Mouse (Mus musculus): Measurements from ENCODE around the gene Cfap77. TPM values are rescaled to one million over a fixed set of nuclear protein-coding genes. Genes with fewer than 3 reads are reported as not detected.
A peak's percentile ranks its signal among the peaks of the same experiment; 100 is the strongest.

Gene Cfap77
- polyA plus RNA-seq, 1 experiment from 2014 or later: not detected

GRCm38 (mm10) chr2:29016599-29017587 lies 38.0 kb downstream of the Cfap77 start:
- H3K9ac ChIP-seq: peak overlapping the region; percentile 61
- H3K27ac ChIP-seq (replicated peaks): peak overlapping the region; percentile 86
- H3K9me3 ChIP-seq: no peaks in the 10 kb centered on the region
- 37% methylated on average over 27 of the region's 27 CpGs for WGBS
- H3K4me1 ChIP-seq (replicated peaks): peaks cover 36% of the 10 kb centered on the region
- H3K4me3 ChIP-seq: no peak overlapping the region
- peak; percentile 82 for ATAC-seq (ENCODE audit: low read depth)
- H3K36me3 ChIP-seq: no peaks in the 10 kb centered on the region
- peak overlapping the region; percentile 37 for H3K4me2 ChIP-seq
- H3K27me3 ChIP-seq: peaks cover 64% of the 10 kb centered on the region

- Histone ChIP-seq H3K4me1 (replicated peaks) (peaks cover 28% of the 10 kb centered on the region), H3K4me2 (no peak overlapping the region), H3K4me3 (no peak overlapping the region), H3K9me3 (no peaks in the 10 kb centered on the region), H3K9ac (no peak overlapping the region), H3K36me3 (no peaks in the 10 kb centered on the region), H3K27ac (replicated peaks) (peak overlapping the region; percentile 55; the same call in 1 of the 2 replicates), H3K27me3 (peaks cover 67% of the 10 kb centered on the region)
- no peak for ATAC-seq (ENCODE audit: low read depth)
- 62% methylated on average over 5 of the region's 5 CpGs for WGBS
Observed at GRCm38 (mm10) chr2:29012523-29012922, 42.3 kb downstream of the Cfap77 start.

GRCm38 (mm10) chr2:29007656-29008055 lies 47.2 kb downstream of the Cfap77 start:
- H3K27ac ChIP-seq (replicated peaks): no peak overlapping the region
- no peak overlapping the region for H3K4me2 ChIP-seq
- H3K9ac ChIP-seq: no peak overlapping the region
- H3K9me3 ChIP-seq: no peaks in the 10 kb centered on the region
- H3K27me3 ChIP-seq: peaks cover 82% of the 10 kb centered on the region
- no peak for ATAC-seq (ENCODE audit: low read depth)
- H3K36me3 ChIP-seq: no peaks in the 10 kb centered on the region
- H3K4me3 ChIP-seq: no peak overlapping the region
- WGBS: 85% methylated on average over 6 of the region's 6 CpGs
- H3K4me1 ChIP-seq (replicated peaks): peaks cover 45% of the 10 kb centered on the region

- Histone ChIP-seq H3K27ac (replicated peaks) (peak overlapping the region; percentile 23; the same call in 1 of the 2 replicates), H3K9ac (no peak overlapping the region), H3K36me3 (no peaks in the 10 kb centered on the region), H3K4me3 (no peak overlapping the region), H3K27me3 (peaks cover 83% of the 10 kb centered on the region), H3K4me1 (replicated peaks) (peaks cover 35% of the 10 kb centered on the region), H3K4me2 (no peak overlapping the region), H3K9me3 (no peaks in the 10 kb centered on the region)
- 45% methylated on average over 13 of the region's 13 CpGs for WGBS
- ATAC-seq (ENCODE audit: low read depth): no peak
Observed at GRCm38 (mm10) chr2:29006455-29007034, 48.3 kb downstream of the Cfap77 start.

- no peaks in the 10 kb centered on the region for H3K36me3 ChIP-seq
- no peak overlapping the region for H3K9ac ChIP-seq
- no peaks in the 10 kb centered on the region for H3K9me3 ChIP-seq
- H3K4me2 ChIP-seq: no peak overlapping the region
- H3K4me3 ChIP-seq: no peak overlapping the region
- no peak for ATAC-seq (ENCODE audit: low read depth)
- WGBS: 55% methylated on average over 9 of the region's 9 CpGs
- peaks cover 35% of the 10 kb centered on the region for H3K4me1 ChIP-seq (replicated peaks)
- peaks cover 65% of the 10 kb centered on the region for H3K27me3 ChIP-seq
- H3K27ac ChIP-seq (replicated peaks): no peak overlapping the region
Observed at GRCm38 (mm10) chr2:29004037-29004436, 50.8 kb downstream of the Cfap77 start.

GRCm38 (mm10) chr2:28998246-28998645 lies 56.6 kb downstream of the Cfap77 start:
- WGBS: 61% methylated on average over 5 of the region's 5 CpGs
- Histone ChIP-seq H3K36me3 (no peaks in the 10 kb centered on the region), H3K27me3 (peaks cover 22% of the 10 kb centered on the region), H3K4me3 (no peak overlapping the region), H3K9ac (no peak overlapping the region), H3K9me3 (no peaks in the 10 kb centered on the region), H3K4me2 (no peak overlapping the region), H3K4me1 (replicated peaks) (peaks cover 42% of the 10 kb centered on the region), H3K27ac (replicated peaks) (peak overlapping the region; percentile 95)
- no peak for ATAC-seq (ENCODE audit: low read depth)

- peak overlapping the region; percentile 95 for H3K27ac ChIP-seq (replicated peaks)
- no peaks in the 10 kb centered on the region for H3K9me3 ChIP-seq
- peaks cover 22% of the 10 kb centered on the region for H3K27me3 ChIP-seq
- H3K4me2 ChIP-seq: 0 out of 2 replicates have a peak overlapping the region, but pooled peaks have one; percentile 11
- WGBS: 25% methylated on average over 14 of the region's 14 CpGs
- ATAC-seq (ENCODE audit: low read depth): peak; percentile 81
- no peak overlapping the region for H3K4me3 ChIP-seq
- H3K4me1 ChIP-seq (replicated peaks): peaks cover 38% of the 10 kb centered on the region
- no peaks in the 10 kb centered on the region for H3K36me3 ChIP-seq
- 0 out of 2 replicates have a peak overlapping the region, but pooled peaks have one; percentile 43 for H3K9ac ChIP-seq
Observed at GRCm38 (mm10) chr2:28997161-28997834, 57.6 kb downstream of the Cfap77 start.

GRCm38 (mm10) chr2:28995436-28995835 lies 59.4 kb downstream of the Cfap77 start:
- peak overlapping the region; percentile 66 for H3K27ac ChIP-seq (replicated peaks)

GRCm38 (mm10) chr2:28994014-28994413 lies 60.9 kb downstream of the Cfap77 start:
- H3K4me3 ChIP-seq: no peak overlapping the region
- H3K27me3 ChIP-seq: peaks cover 26% of the 10 kb centered on the region
- no peak overlapping the region for H3K4me2 ChIP-seq
- no peak overlapping the region for H3K27ac ChIP-seq (replicated peaks)
- ATAC-seq (ENCODE audit: low read depth): no peak
- WGBS: 63% methylated on average over 12 of the region's 12 CpGs
- no peaks in the 10 kb centered on the region for H3K36me3 ChIP-seq
- H3K4me1 ChIP-seq (replicated peaks): peaks cover 38% of the 10 kb centered on the region
- H3K9me3 ChIP-seq: no peaks in the 10 kb centered on the region
- H3K9ac ChIP-seq: no peak overlapping the region

More at GRCm38 (mm10) chr2:28995436-28995835, 59.4 kb downstream of the Cfap77 start:
- H3K36me3 ChIP-seq: no peaks in the 10 kb centered on the region
- no peak overlapping the region for H3K4me2 ChIP-seq
- no peak for ATAC-seq (ENCODE audit: low read depth)
- H3K4me3 ChIP-seq: no peak overlapping the region
- no peaks in the 10 kb centered on the region for H3K9me3 ChIP-seq
- peaks cover 38% of the 10 kb centered on the region for H3K4me1 ChIP-seq (replicated peaks)
- H3K27me3 ChIP-seq: peaks cover 22% of the 10 kb centered on the region
- H3K9ac ChIP-seq: no peak overlapping the region
- 38% methylated on average over 4 of the region's 4 CpGs for WGBS

GRCm38 (mm10) chr2:28988781-28989180 lies 66.1 kb downstream of the Cfap77 start:
- H3K36me3 ChIP-seq: no peaks in the 10 kb centered on the region
- no peaks in the 10 kb centered on the region for H3K4me1 ChIP-seq (replicated peaks)
- peaks cover 53% of the 10 kb centered on the region for H3K27me3 ChIP-seq
- H3K4me3 ChIP-seq: no peak overlapping the region
- ATAC-seq (ENCODE audit: low read depth): no peak
- no peak overlapping the region for H3K9ac ChIP-seq
- no peaks in the 10 kb centered on the region for H3K9me3 ChIP-seq
- H3K27ac ChIP-seq (replicated peaks): no peak overlapping the region
- WGBS: 96% methylated on average over 3 of the region's 3 CpGs
- no peak overlapping the region for H3K4me2 ChIP-seq

- H3K9me3 ChIP-seq: no peaks in the 10 kb centered on the region
- H3K4me3 ChIP-seq: no peak overlapping the region
- H3K9ac ChIP-seq: no peak overlapping the region
- no peak overlapping the region for H3K27ac ChIP-seq (replicated peaks)
- H3K4me2 ChIP-seq: no peak overlapping the region
- no peaks in the 10 kb centered on the region for H3K36me3 ChIP-seq
- peaks cover 28% of the 10 kb centered on the region for H3K4me1 ChIP-seq (replicated peaks)
- peaks cover 73% of the 10 kb centered on the region for H3K27me3 ChIP-seq
- 19% methylated on average over 20 of the region's 20 CpGs for WGBS
- peak; percentile 32; the same call in 1 of the 2 replicates for ATAC-seq (ENCODE audit: low read depth)
Observed at GRCm38 (mm10) chr2:28980080-28980910, 74.6 kb downstream of the Cfap77 start.
